Mouse (Mus musculus) urinary bladder, adult 18-20 months (tissue): ENCODE results near the gene Lrp2.

Experiments
- DNase-seq, 2 experiments: peaks; one replicate each; pipeline ENCODE4 v3.0.0; 2022; ENCODE audit warnings: low spot score in 2 of 2, mixed read lengths in 2 of 2

Lrp2 gene

GRCm38 (mm10) chr2:69405692-69406091 lies 180.2 kb downstream of the Lrp2 start:
- DNase-seq: no peak

GRCm38 (mm10) chr2:69402309-69402708 lies 183.6 kb downstream of the Lrp2 start:
- no peak for DNase-seq

- no peak for DNase-seq
These were observed 184.0 kb downstream of the Lrp2 start for GRCm38 (mm10) chr2:69401891-69402290.

- DNase-seq: peak in 1 of 2 experiments; percentile 19
These were observed 184.8 kb downstream of the Lrp2 start for GRCm38 (mm10) chr2:69400866-69401604.

- no peak for DNase-seq
These were observed 189.0 kb downstream of the Lrp2 start for GRCm38 (mm10) chr2:69396760-69397435.

GRCm38 (mm10) chr2:69395597-69396248 lies 190.1 kb downstream of the Lrp2 start:
- no peak for DNase-seq

GRCm38 (mm10) chr2:69393947-69394346 lies 191.9 kb downstream of the Lrp2 start:
- no peak for DNase-seq

GRCm38 (mm10) chr2:69386118-69386871 lies 199.6 kb downstream of the Lrp2 start:
- DNase-seq: no peak

- no peak for DNase-seq
These were observed 203.0 kb downstream of the Lrp2 start for GRCm38 (mm10) chr2:69382838-69383237.

GRCm38 (mm10) chr2:69381740-69382139 lies 204.1 kb downstream of the Lrp2 start:
- no peak for DNase-seq

GRCm38 (mm10) chr2:69380281-69380680 lies 205.6 kb downstream of the Lrp2 start, which contains the start of gene Dhrs9:
Gene Dhrs9, plus strand, starts transcription at chr2:69380445.
- DNase-seq: peak; percentile 40 to 59

GRCm38 (mm10) chr2:69379801-69380200 lies 206.1 kb downstream of the Lrp2 start:
- no peak for DNase-seq

- no peak for DNase-seq
These were observed 209.1 kb downstream of the Lrp2 start for GRCm38 (mm10) chr2:69376780-69377179.
